Mouse (Mus musculus) midbrain, embryonic 16.5 days (tissue): ENCODE data around the gene Zfp354c. TPM values are rescaled to one million over a fixed set of nuclear protein-coding genes. Genes with fewer than 3 reads are reported as not detected.
A peak's percentile ranks its signal among the peaks of the same experiment; 100 is the strongest.

Experiments
- ATAC-seq: fragments of 200-750 bp; cut with Nextera tagmentation; 2 replicates; pipeline ENCODE4 v1.8.0; 2017; ENCODE audit warnings: moderate TSS enrichment
- H3K27ac ChIP-seq: fragments of 300-500 bp; sonication (generic); 2 replicates; pipeline ENCODE4 v1.5.1; 2014; ENCODE audit warnings: mild to moderate bottlenecking, low read length, mixed read lengths
- H3K27me3 ChIP-seq: fragments of 300-500 bp; sonication (generic); 2 replicates; pipeline ENCODE4 v1.6.1; 2014; ENCODE audit warnings: low read depth, low read length, mixed read lengths; ENCODE audit not compliant: control insufficient read depth, insufficient read depth
- H3K36me3 ChIP-seq: fragments of 300-500 bp; sonication (generic); 2 replicates; pipeline ENCODE4 v1.6.1; 2014; ENCODE audit warnings: mild to moderate bottlenecking, low read length, moderate library complexity, mixed read lengths; ENCODE audit not compliant: control insufficient read depth, insufficient read depth
- H3K4me1 ChIP-seq: fragments of 300-500 bp; sonication (generic); 2 replicates; pipeline ENCODE4 v1.6.1; 2014; ENCODE audit warnings: mild to moderate bottlenecking, low read length, mixed read lengths; ENCODE audit not compliant: control insufficient read depth, insufficient read depth
- H3K4me2 ChIP-seq: fragments of 300-500 bp; sonication (generic); 2 replicates; pipeline ENCODE4 v1.6.1; 2014; ENCODE audit warnings: mild to moderate bottlenecking, low read length, mixed read lengths
- H3K4me3 ChIP-seq: fragments of 300-500 bp; sonication (generic); 2 replicates; pipeline ENCODE4 v1.5.1; 2014; ENCODE audit warnings: low read depth, mild to moderate bottlenecking, low read length, moderate library complexity, mixed read lengths
- H3K9ac ChIP-seq: fragments of 300-500 bp; sonication (generic); 2 replicates; pipeline ENCODE4 v1.6.1; 2014; ENCODE audit warnings: low read depth, low read length, mixed read lengths
- H3K9me3 ChIP-seq: fragments of 300-500 bp; sonication (generic); replicated peaks from 2 replicates; pipeline ENCODE4 v1.6.1; 2014; ENCODE audit warnings: mild to moderate bottlenecking, low read length, mixed read lengths; ENCODE audit not compliant: control insufficient read depth, poor library complexity, severe bottlenecking
- WGBS: fragments of 180-500 bp; shearing (Covaris S2); extraction: QIAGEN DNeasy Blood & Tissue Kit; methylation state at CpG from one replicate; pipeline ENCODE4 v1.1.7; 2014; 5-methylcytosine and 5-hydroxymethylcytosine counted together
- polyA plus RNA-seq: library from polyadenylated mRNA; unstranded; fragments of >200 nt; fragmentation: Nextera tagmentation; extraction: Ambion mirVana; gene quantifications from 2 replicates; pipeline ENCODE4 v1.2.1, GENCODE M21; 2015

Gene Zfp354c
- polyA plus RNA-seq, 1 experiment from 2014 or later: 63.5 TPM

- Histone ChIP-seq H3K27me3 (no peaks in the 10 kb centered on the region), H3K4me2 (no peak overlapping the region), H3K9me3 (peaks cover 9% of the 10 kb centered on the region; the same call in 1 of the 2 replicates), H3K36me3 (peaks cover 15% of the 10 kb centered on the region), H3K4me3 (no peak overlapping the region), H3K4me1 (peaks cover 4% of the 10 kb centered on the region), H3K27ac (no peak overlapping the region), H3K9ac (no peak overlapping the region)
- WGBS: 91% methylated on average over 4 of the region's 4 CpGs
- ATAC-seq: no peak
Observed at GRCm38 (mm10) chr11:50835727-50836126, 8.2 kb upstream of the Zfp354c start.

GRCm38 (mm10) chr11:50826214-50826613 is 1.3 kb downstream of the Zfp354c start:
- Histone ChIP-seq H3K4me3 (peak overlapping the region; percentile 66), H3K27ac (no peak overlapping the region; the same call in 1 of the 2 replicates), H3K9me3 (no peaks in the 10 kb centered on the region), H3K27me3 (no peaks in the 10 kb centered on the region), H3K4me2 (peak overlapping the region; percentile 78), H3K4me1 (peaks cover 13% of the 10 kb centered on the region), H3K36me3 (peaks cover 34% of the 10 kb centered on the region), H3K9ac (peak overlapping the region; percentile 75; the same call in 1 of the 2 replicates)
- ATAC-seq: no peak
- WGBS: 40% methylated on average over 2 of the region's 2 CpGs

DNA sequence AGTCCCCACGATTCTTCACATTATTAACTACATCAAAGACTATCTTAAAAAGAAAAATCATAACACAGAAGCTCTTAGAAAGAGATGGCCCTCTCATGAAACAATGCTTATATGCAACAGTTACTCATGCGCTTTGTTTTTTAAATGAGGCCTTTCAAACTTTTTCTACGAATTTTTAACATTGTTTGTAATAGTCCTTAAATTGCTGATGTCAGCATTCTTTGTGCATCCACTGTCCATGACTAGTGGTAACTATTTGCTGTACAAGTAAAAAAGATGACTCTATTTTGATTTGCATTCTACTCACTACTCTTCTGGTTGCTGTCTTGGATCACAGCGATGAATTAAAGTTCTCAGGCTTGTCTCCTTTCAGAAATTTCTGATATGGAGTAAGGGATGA is 13.3 kb downstream of the Zfp354c start:
- no peak for ATAC-seq

GRCm38 (mm10) chr11:50798836-50799235 is 28.7 kb downstream of the Zfp354c start:
- no peak for ATAC-seq
- Histone ChIP-seq H3K36me3 (no peaks in the 10 kb centered on the region), H3K4me3 (no peak overlapping the region), H3K9ac (no peak overlapping the region), H3K9me3 (no peaks in the 10 kb centered on the region), H3K27ac (no peak overlapping the region), H3K27me3 (no peaks in the 10 kb centered on the region), H3K4me1 (no peaks in the 10 kb centered on the region), H3K4me2 (no peak overlapping the region)

More for the DNA sequence above, 13.3 kb downstream of the Zfp354c start:
- Histone ChIP-seq H3K36me3 (peaks cover 89% of the 10 kb centered on the region), H3K4me3 (no peak overlapping the region), H3K27ac (no peak overlapping the region), H3K9ac (no peak overlapping the region), H3K4me1 (no peaks in the 10 kb centered on the region), H3K27me3 (no peaks in the 10 kb centered on the region), H3K9me3 (peaks cover 43% of the 10 kb centered on the region), H3K4me2 (no peak overlapping the region)
- over 99% methylated on average over 4 of the region's 4 CpGs for WGBS

GRCm38 (mm10) chr11:50797674-50798073 is 29.9 kb downstream of the Zfp354c start:
- Histone ChIP-seq H3K4me3 (no peak overlapping the region), H3K4me2 (no peak overlapping the region), H3K9me3 (no peaks in the 10 kb centered on the region), H3K4me1 (no peaks in the 10 kb centered on the region), H3K27me3 (no peaks in the 10 kb centered on the region), H3K9ac (no peak overlapping the region), H3K36me3 (no peaks in the 10 kb centered on the region), H3K27ac (no peak overlapping the region)
- no peak for ATAC-seq
- WGBS: 82% methylated on average over 11 of the region's 11 CpGs

- no peaks in the 10 kb centered on the region for H3K27me3 ChIP-seq
- no peak overlapping the region for H3K4me2 ChIP-seq
- WGBS: 92% methylated on average over 1 of the region's 1 CpGs
- no peaks in the 10 kb centered on the region for H3K36me3 ChIP-seq
- peaks cover 4% of the 10 kb centered on the region; the same call in 1 of the 2 replicates for H3K4me1 ChIP-seq
- H3K4me3 ChIP-seq: no peak overlapping the region
- no peak overlapping the region for H3K9ac ChIP-seq
- H3K27ac ChIP-seq: no peak overlapping the region
- H3K9me3 ChIP-seq: no peaks in the 10 kb centered on the region
- no peak for ATAC-seq
Observed at GRCm38 (mm10) chr11:50771006-50771405, 56.5 kb downstream of the Zfp354c start.

DNA sequence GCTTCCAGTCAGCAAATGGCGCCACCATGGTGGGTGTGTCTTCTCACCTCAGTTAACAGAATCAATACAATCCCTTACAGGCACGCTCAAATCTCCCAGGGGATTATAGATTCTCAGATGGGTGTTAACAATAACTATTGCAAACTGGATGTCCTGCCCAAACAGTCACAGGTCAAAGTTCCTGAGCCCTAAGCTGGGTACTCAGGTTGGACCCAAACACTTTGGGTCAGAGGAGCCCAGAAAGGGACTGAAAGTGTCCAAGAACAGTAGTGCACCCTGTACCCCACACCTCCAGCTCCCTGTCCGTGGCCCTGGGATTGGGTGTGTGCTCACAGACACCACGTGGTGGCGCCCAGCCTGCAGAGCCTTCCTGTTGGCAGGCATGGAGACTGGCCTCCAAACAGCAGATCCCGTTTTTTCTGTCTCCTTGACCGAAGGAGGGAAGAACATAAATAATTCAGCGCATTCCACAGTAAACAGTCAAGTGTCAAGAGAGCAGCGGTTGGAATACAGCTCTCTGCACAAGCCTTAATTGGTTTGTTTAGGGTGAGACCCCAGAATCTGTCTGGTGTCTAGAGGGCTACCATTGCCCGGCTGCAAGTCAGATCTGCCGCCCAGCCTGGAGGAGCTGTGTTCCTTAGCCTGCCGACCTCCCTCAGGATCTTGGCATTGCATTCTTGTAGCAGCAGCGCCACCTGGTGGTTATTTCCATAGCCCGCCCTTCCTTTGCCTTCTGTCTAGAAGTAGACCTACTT is 58.4 kb downstream of the Zfp354c start:
- peak; percentile 90 for ATAC-seq
- Histone ChIP-seq H3K9me3 (no peaks in the 10 kb centered on the region), H3K4me3 (peak overlapping the region; percentile 27), H3K27ac (0 out of 2 replicates have a peak overlapping the region, but pooled peaks have one; percentile 10), H3K27me3 (no peaks in the 10 kb centered on the region), H3K4me2 (peak overlapping the region; percentile 56), H3K9ac (peak overlapping the region; percentile 27; the same call in 1 of the 2 replicates), H3K36me3 (no peaks in the 10 kb centered on the region), H3K4me1 (peaks cover 4% of the 10 kb centered on the region; the same call in 1 of the 2 replicates)
- WGBS: 7% methylated on average over 14 of the region's 14 CpGs

DNA sequence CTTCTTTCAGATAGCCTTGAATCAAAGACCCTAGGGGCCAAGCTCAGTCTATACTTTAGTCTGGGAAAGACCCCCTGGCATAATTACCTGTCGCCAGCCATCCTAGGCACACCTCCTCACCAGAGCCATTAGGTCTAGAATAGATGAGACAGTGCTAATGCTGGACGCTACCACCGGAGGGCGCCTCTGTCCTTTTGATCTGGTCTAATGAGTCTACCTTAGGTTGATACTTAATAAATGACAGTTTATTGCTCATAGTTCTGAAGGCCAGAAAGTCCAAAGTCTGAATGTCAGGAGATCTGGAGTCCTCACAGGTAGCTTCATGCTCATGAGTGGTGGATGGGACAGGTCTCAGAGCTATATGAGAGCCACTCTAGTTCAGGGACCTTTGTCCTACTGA is 60.5 kb downstream of the Zfp354c start:
- H3K9ac ChIP-seq: no peak overlapping the region
- peaks cover 4% of the 10 kb centered on the region; the same call in 1 of the 2 replicates for H3K4me1 ChIP-seq
- ATAC-seq: no peak
- H3K9me3 ChIP-seq: no peaks in the 10 kb centered on the region
- 18% methylated on average over 4 of the region's 4 CpGs for WGBS
- H3K27ac ChIP-seq: no peak overlapping the region
- no peak overlapping the region for H3K4me2 ChIP-seq
- no peak overlapping the region for H3K4me3 ChIP-seq
- H3K27me3 ChIP-seq: no peaks in the 10 kb centered on the region
- no peaks in the 10 kb centered on the region for H3K36me3 ChIP-seq

DNA sequence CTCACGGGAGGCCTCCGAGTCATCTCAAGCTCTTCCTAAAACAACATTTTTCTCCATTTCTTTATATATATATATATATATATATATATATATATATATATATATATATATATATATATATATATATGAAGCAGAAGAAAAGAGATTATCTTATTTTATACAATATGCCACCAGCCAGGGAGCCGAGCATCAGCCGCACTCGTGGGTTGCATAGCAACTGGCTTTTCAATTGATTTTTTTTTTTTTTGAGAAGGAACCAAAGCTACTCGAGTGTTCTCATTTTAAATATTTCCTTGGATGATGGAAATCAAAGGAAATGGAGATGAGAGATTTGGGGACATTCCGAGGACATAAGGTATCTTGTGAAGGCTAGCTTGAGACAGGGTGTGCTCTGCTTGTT is 61.1 kb downstream of the Zfp354c start:
- Histone ChIP-seq H3K27me3 (no peaks in the 10 kb centered on the region), H3K4me1 (peaks cover 4% of the 10 kb centered on the region; the same call in 1 of the 2 replicates), H3K4me2 (no peak overlapping the region), H3K4me3 (no peak overlapping the region), H3K36me3 (no peaks in the 10 kb centered on the region), H3K9ac (no peak overlapping the region), H3K27ac (no peak overlapping the region), H3K9me3 (no peaks in the 10 kb centered on the region)
- WGBS: 67% methylated on average over 7 of the region's 7 CpGs
- no peak for ATAC-seq
